Mouse (Mus musculus) CH12.LX (cell line): Measurements from ENCODE around the gene Kif12. TPM values are rescaled to one million over a fixed set of nuclear protein-coding genes. Genes with fewer than 3 reads are reported as not detected.

Source experiments
- DNase-seq: peaks from one replicate; pipeline ENCODE4 v3.0.0-alpha.2; 2013; ENCODE audit errors: extremely low read depth
- H3K27ac ChIP-seq: 2 replicates; pipeline ENCODE4 v1.5.1; 2012; ENCODE audit warnings: low read depth, mild to moderate bottlenecking, control low read depth, moderate library complexity; ENCODE audit not compliant: insufficient read depth
- H3K27me3 ChIP-seq: replicated peaks from 2 replicates; pipeline ENCODE3; 2012; ENCODE audit warnings: inconsistent platforms
- H3K36me3 ChIP-seq, 2 experiments: replicated peaks in 1 of 2; 2 replicates each; pipeline versions ENCODE3 to v1.6.1; 2012; ENCODE audit warnings: inconsistent platforms in 1 of 2, low read length in 1 of 2, mild to moderate bottlenecking in 1 of 2, mixed read lengths in 1 of 2, moderate library complexity in 1 of 2; ENCODE audit not compliant: control insufficient read depth in 1 of 2, insufficient read depth in 1 of 2
- H3K4me1 ChIP-seq, 2 experiments: 2 replicates each; pipeline ENCODE4 v1.6.1; 2012; ENCODE audit warnings: inconsistent platforms in 1 of 2, moderate library complexity in 1 of 2; ENCODE audit not compliant: insufficient read depth in 2 of 2, control insufficient read depth in 1 of 2
- H3K4me2 ChIP-seq: 2 replicates; pipeline ENCODE4 v1.6.1; 2012; ENCODE audit warnings: low read depth, mild to moderate bottlenecking, control low read depth; ENCODE audit not compliant: poor library complexity, insufficient read depth, severe bottlenecking
- H3K4me3 ChIP-seq, 3 experiments: fragments of 150-350 bp in 1 of 3; sonication (generic) in 1 of 3; replicated peaks in 1 of 3; 2 replicates each; pipeline versions ENCODE3 to v1.5.1; 2011 to 2012; ENCODE audit warnings: low read depth in 2 of 3, low read length in 2 of 3, mild to moderate bottlenecking in 2 of 3, moderate library complexity in 2 of 3, control low read depth in 1 of 3, improper control_type of control experiment in 1 of 3, inconsistent platforms in 1 of 3, mixed read lengths in 1 of 3; ENCODE audit not compliant: poor library complexity in 1 of 3
- H3K79me2 ChIP-seq: replicated peaks from 2 replicates; pipeline ENCODE4 v1.6.1; 2012; ENCODE audit warnings: mild to moderate bottlenecking, moderate library complexity; ENCODE audit not compliant: control insufficient read depth, poor library complexity, insufficient read depth, severe bottlenecking; ENCODE audit errors: extremely low read depth
- H3K9ac ChIP-seq: 2 replicates; pipeline ENCODE4 v1.6.1; 2012; ENCODE audit warnings: low read depth, mild to moderate bottlenecking, control low read depth, moderate library complexity; ENCODE audit not compliant: insufficient read depth
- H3K9me3 ChIP-seq: replicated peaks from 2 replicates; pipeline ENCODE3; 2012; ENCODE audit warnings: low read length, inconsistent platforms, mixed read lengths
- BHLHE40 ChIP-seq: IDR thresholded peaks from 2 replicates; pipeline ENCODE4 v1.6.1; 2011; ENCODE audit warnings: mild to moderate bottlenecking, low read depth, low read length, improper control_type of control experiment
- CHD1 ChIP-seq: IDR thresholded peaks from 2 replicates; pipeline ENCODE4 v1.6.1; 2012; ENCODE audit warnings: low read depth, low read length, improper control_type of control experiment, inconsistent platforms
- CHD2 ChIP-seq: IDR thresholded peaks from 2 replicates; pipeline ENCODE4 v1.6.1; 2011; ENCODE audit warnings: low read length, improper control_type of control experiment
- E2F4 ChIP-seq: IDR thresholded peaks from 2 replicates; pipeline ENCODE4 v1.6.1; 2011; ENCODE audit warnings: low read depth, low read length, improper control_type of control experiment; ENCODE audit not compliant: insufficient replicate concordance
- GABPA ChIP-seq: IDR thresholded peaks from 2 replicates; pipeline ENCODE4 v1.6.1; 2012; ENCODE audit warnings: low read depth, low read length, improper control_type of control experiment, inconsistent platforms; ENCODE audit not compliant: insufficient replicate concordance
- JUN ChIP-seq: IDR thresholded peaks from 2 replicates; pipeline ENCODE4 v1.6.1; 2011; ENCODE audit warnings: low read depth, mild to moderate bottlenecking, low read length, improper control_type of control experiment, moderate library complexity; ENCODE audit not compliant: insufficient read depth
- JUND ChIP-seq: conservative IDR thresholded peaks from 2 replicates; pipeline ENCODE4 v1.6.1; 2011; ENCODE audit warnings: low read depth, low read length, improper control_type of control experiment
- MAX ChIP-seq: IDR thresholded peaks from 2 replicates; pipeline ENCODE4 v1.6.1; 2011; ENCODE audit warnings: low read length, improper control_type of control experiment
- MEF2A ChIP-seq: IDR thresholded peaks from 2 replicates; pipeline ENCODE4 v1.6.1; 2014; ENCODE audit warnings: low read depth, mild to moderate bottlenecking, inconsistent platforms, low read length, improper control_type of control experiment, borderline replicate concordance
- MXI1 ChIP-seq: IDR thresholded peaks from 2 replicates; pipeline ENCODE4 v1.6.1; 2011; ENCODE audit warnings: mild to moderate bottlenecking, low read depth, low read length, improper control_type of control experiment
- NRF1 ChIP-seq: IDR thresholded peaks from 2 replicates; pipeline ENCODE4 v1.6.1; 2014; ENCODE audit warnings: low read depth, mild to moderate bottlenecking, inconsistent platforms, low read length, improper control_type of control experiment, moderate library complexity
- PAX5 ChIP-seq: IDR thresholded peaks from 2 replicates; pipeline ENCODE4 v1.6.1; 2012; ENCODE audit warnings: low read length, inconsistent platforms, mixed read lengths
- POLR2A ChIP-seq: IDR thresholded peaks from 2 replicates; pipeline ENCODE4 v1.6.1; 2011; ENCODE audit warnings: low read depth, mild to moderate bottlenecking, improper control_type of control experiment, low read length
- POLR2AphosphoS2 ChIP-seq: IDR thresholded peaks from 2 replicates; pipeline ENCODE4 v1.6.1; 2011; ENCODE audit warnings: low read depth, low read length, improper control_type of control experiment
- SIN3A ChIP-seq: IDR thresholded peaks from 2 replicates; pipeline ENCODE4 v1.6.1; 2012; ENCODE audit warnings: low read length, improper control_type of control experiment, inconsistent platforms
- SMC3 ChIP-seq: IDR thresholded peaks from 2 replicates; pipeline ENCODE4 v1.6.1; 2011; ENCODE audit warnings: low read depth, low read length, improper control_type of control experiment
- UBTF ChIP-seq: IDR thresholded peaks from 2 replicates; pipeline ENCODE4 v1.6.1; 2012; ENCODE audit warnings: low read depth, mild to moderate bottlenecking, inconsistent platforms, low read length, improper control_type of control experiment, moderate library complexity
- USF1 ChIP-seq: IDR thresholded peaks from 2 replicates; pipeline ENCODE4 v1.6.1; 2014; ENCODE audit warnings: low read depth, mild to moderate bottlenecking, inconsistent platforms, low read length, improper control_type of control experiment
- dilution Hi-C: fragments of 300-500 bp; cut with MboI; formaldehyde crosslinking; loops from 2 replicates; pipeline ENCODE4 v1.14.3; 2020; ENCODE audit warnings: low sequenced_read_pairs; ENCODE audit not compliant: extremely low pct_unique_long_range_greater_than_20kb, extremely low pct_ligation_motif_present
- in situ Hi-C: fragments of 300-500 bp; cut with MboI; formaldehyde crosslinking; loops from 3 replicates; pipeline ENCODE4 v1.14.3; 2019; ENCODE audit warnings: low sequenced_read_pairs, low pct_ligation_motif_present, low pct_unique_long_range_greater_than_20kb, mixed read lengths
- polyA plus RNA-seq: library from polyadenylated mRNA; unstranded; fragments of >175 nt; gene quantifications from 2 replicates; pipeline ENCODE4 v1.2.1, GENCODE M21; 2012; ENCODE audit warnings: low read depth; ENCODE audit not compliant: insufficient read length
- total RNA-seq, 2 experiments: library from RNA; depleted of rRNA; stranded (reverse); fragments of 300-350 nt in 1 of 2; fragments of >200 nt in 1 of 2; gene quantifications; 2 replicates each; pipeline ENCODE4 v1.2.3; 2012 to 2014

Gene Kif12
- total and polyA plus RNA-seq, 3 experiments, result not detected

DNA sequence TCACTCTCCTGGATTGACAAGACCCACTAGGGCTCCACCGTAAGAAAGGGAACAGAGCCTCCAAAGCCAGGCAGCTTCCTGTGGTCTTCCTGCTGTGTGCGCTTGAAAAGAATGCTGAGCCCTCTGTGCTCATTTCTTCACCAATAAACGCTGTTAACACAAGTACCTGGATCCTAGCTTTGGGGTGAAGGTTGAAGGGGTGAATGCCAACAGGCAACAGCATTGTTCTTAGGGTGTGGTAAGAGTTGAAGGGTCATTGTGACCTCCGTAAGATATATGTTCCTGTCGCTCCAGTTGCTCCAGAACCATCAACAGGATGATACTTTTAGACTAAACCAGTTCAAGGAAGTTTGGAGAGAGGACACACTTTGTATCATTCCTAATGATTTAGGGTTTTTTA lies 17.2 kb downstream of the Kif12 start, which contains the start of gene Ambp:
Gene Ambp (minus strand): TSS at position 101 of the 400 bp plus-strand sequence.
- no peak within 1 kb of the TSS for H3K4me3 ChIP-seq
- DNase-seq, result no peak
- no peaks in the 10 kb centered on the region for H3K9me3 ChIP-seq
- no peak for TF ChIP-seq JUN
- TF ChIP-seq BHLHE40, result no peak
- TF ChIP-seq SMC3, result no peak
- no peak for TF ChIP-seq JUND
- TF ChIP-seq CHD1, result no peak
- TF ChIP-seq, all 38 proteins: peak for 0
- no peaks in the 10 kb centered on the region for H3K79me2 ChIP-seq
- H3K27ac ChIP-seq, result no peak within 1 kb of the TSS
- H3K9ac ChIP-seq, result no peak within 1 kb of the TSS
- H3K4me1 ChIP-seq, result peaks cover 0 to 13% of the 10 kb centered on the region in 2 experiments; a peak in 2 of 4 replicates
- H3K27me3 ChIP-seq, result peaks cover 76% of the 10 kb centered on the region
- dilution Hi-C loops (no loop called here), in situ Hi-C loops (no loop called here)
- H3K36me3 ChIP-seq, result no peaks in the 10 kb centered on the region
- no peak within 1 kb of the TSS for H3K4me2 ChIP-seq

DNA sequence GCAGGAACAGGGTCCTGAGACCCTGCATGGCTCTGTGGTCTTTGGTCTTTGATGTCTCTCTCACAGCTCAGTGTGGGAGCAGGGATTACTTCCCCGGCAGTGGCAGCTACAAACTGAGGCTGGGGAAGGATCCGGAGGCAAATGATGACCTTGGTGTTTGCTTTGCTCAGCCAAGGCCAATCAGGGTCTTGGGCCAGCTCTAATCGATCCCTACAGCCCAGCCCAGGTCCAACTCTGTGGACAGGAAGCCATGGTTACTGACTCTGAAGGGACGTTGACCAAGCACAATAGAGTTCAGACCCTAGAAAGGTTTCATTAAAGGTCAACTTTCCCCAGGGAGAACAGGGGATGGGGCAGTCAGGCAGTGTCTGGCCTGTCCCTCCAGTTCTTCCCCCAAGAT lies 17.9 kb downstream of the Kif12 start:
- Histone ChIP-seq H3K4me3 (no peak overlapping the region), H3K79me2 (no peaks in the 10 kb centered on the region), H3K4me1 (peaks cover 0 to 6% of the 10 kb centered on the region in 2 experiments; a peak in 2 of 4 replicates), H3K9me3 (no peaks in the 10 kb centered on the region), H3K36me3 (no peaks in the 10 kb centered on the region), H3K4me2 (no peak overlapping the region)
- in situ Hi-C loops, result no loop called here
- no peak for DNase-seq
- TF ChIP-seq CHD1, result no peak
- TF ChIP-seq, all 38 proteins: peak for 0
- Histone ChIP-seq H3K27ac (no peak overlapping the region), H3K9ac (no peak overlapping the region), H3K27me3 (peaks cover 83% of the 10 kb centered on the region)
- dilution Hi-C loops, result no loop called here

DNA sequence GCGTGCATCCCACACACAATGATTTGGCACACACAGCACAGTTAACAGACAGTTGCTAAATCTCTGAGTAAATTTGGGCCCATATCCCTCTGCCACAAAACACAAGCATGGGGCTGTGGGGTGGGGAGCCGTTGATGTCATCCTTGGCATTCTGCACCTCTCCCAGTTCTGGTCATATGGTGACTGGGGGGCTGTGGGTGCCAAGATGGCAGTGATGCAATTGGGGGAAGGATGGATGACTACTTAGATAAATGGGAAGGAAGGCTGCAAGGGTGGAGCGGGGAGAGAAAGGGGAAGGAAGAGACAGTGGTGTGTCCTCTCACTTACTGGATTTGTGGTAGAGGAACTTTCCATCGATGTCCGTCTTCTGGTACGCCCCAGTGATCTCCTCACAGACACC lies 20.8 kb downstream of the Kif12 start:
- H3K79me2 ChIP-seq, result no peaks in the 10 kb centered on the region
- H3K9me3 ChIP-seq, result peaks cover 7% of the 10 kb centered on the region
- H3K36me3 ChIP-seq, result no peaks in the 10 kb centered on the region

More for the DNA sequence above, 20.8 kb downstream of the Kif12 start:
- Histone ChIP-seq H3K9ac (no peak overlapping the region), H3K27ac (no peak overlapping the region), H3K4me2 (no peak overlapping the region), H3K4me3 (no peak overlapping the region), H3K27me3 (peaks cover 74% of the 10 kb centered on the region), H3K4me1 (no peaks in the 10 kb centered on the region; a peak in 1 of 4 replicates)
- DNase-seq, result no peak
- dilution Hi-C loops (no loop called here), in situ Hi-C loops (no loop called here)
- TF ChIP-seq CHD1, result no peak
- no peak for TF ChIP-seq JUN
- no peak for TF ChIP-seq SIN3A
- no peak for TF ChIP-seq SMC3
- no peak for TF ChIP-seq MAX
- no peak for TF ChIP-seq USF1
- no peak for TF ChIP-seq E2F4
- no peak for TF ChIP-seq UBTF
- no peak for TF ChIP-seq MXI1
- no peak for TF ChIP-seq POLR2A
- no peak for TF ChIP-seq GABPA
- no peak for TF ChIP-seq JUND
- TF ChIP-seq CHD2, result no peak
- TF ChIP-seq MEF2A, result no peak
- no peak for TF ChIP-seq PAX5
- no peak for TF ChIP-seq NRF1
- TF ChIP-seq POLR2AphosphoS2, result no peak
